Mouse (Mus musculus): ENCODE measurements at regions not wholly inside any gene's neighbourhood (a gene's known extent, or its start where the extent isn't known, plus 50 kb on each side); places are given as distances from the start of the nearest gene placed in this dataset.
"Not testable (repeated sequence)": the region's sequence is repeated elsewhere in the genome, so short reads cannot be mapped to it uniquely, and the experiment has no call there.

DNA sequence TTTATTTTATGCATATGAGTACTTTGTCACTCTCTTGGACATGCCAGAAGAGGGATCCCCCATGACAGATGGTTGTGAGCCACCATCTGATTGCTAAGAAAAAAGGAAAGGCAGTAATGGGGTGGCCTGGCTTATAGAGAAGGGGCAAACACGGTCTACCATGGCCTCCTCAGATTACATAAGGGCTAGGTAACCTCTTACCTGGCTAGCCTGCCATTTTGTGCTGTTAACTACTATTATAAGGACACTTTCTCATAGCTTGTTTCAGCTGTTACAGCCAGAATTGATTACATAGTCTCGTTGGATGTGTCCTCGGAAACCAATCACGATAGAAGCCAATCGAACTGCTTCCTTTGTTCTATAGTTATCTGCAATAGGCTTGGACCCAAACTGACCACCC, 60.9 kb upstream of the Gm14496 start:
- no peak for DNase-seq

DNA sequence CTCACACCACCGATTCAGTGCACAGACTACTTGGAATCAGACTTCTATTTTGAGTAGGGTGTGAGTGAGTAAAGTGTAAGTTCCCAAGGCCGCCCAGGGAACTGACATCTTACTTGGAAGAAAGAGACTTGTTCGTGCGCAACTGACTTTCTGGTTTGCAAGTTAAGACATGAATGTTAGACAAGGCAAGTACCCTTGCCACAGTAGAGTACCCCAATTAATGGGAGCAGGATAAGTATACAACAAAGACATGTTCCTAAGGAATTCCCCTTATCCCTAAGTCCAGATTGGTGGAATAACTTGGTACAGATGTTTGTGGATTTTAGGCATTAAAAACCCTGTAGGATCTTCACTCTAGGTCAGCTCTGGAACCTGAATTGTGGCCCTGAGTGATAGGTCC, 60.4 kb upstream of the Gm14496 start:
- not testable (repeated sequence) for DNase-seq

DNA sequence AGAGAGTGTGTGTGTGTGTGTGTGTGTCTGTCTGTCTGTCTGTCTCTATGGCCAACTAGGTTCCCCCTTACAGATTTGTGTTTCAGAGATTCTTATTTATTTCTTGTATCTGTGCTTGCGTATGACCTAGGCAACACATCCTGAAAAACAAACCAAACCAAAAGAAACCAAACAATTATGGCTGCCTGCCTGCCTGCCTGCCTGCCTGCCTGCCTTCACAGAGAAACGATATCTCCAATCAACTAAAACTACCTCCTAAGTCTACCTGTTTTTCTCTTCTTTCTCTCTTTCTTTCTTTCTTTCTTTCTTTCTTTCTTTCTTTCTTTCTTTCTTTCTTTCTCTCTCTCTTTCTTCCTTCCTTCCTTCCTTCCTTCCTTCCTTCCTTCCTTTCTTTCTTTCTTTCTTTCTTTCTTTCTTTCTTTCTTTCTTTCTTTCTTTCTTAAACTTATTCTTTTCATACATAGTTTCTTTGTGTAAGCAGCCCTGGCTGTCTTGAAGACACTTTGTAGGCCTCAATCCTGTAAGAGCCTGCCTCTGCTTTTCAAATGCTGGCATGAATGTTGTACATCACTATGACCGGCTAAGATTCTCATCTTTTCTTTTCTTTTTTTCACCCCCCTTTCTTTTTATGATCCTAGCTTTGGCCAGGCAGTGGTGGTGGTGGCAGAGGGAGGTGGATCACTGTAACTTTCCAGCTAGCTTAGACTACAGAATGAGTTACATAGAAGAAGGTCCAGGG, 59.7 kb upstream of the Gm14496 start:
- peak; percentile 13 to 14 for DNase-seq

DNA sequence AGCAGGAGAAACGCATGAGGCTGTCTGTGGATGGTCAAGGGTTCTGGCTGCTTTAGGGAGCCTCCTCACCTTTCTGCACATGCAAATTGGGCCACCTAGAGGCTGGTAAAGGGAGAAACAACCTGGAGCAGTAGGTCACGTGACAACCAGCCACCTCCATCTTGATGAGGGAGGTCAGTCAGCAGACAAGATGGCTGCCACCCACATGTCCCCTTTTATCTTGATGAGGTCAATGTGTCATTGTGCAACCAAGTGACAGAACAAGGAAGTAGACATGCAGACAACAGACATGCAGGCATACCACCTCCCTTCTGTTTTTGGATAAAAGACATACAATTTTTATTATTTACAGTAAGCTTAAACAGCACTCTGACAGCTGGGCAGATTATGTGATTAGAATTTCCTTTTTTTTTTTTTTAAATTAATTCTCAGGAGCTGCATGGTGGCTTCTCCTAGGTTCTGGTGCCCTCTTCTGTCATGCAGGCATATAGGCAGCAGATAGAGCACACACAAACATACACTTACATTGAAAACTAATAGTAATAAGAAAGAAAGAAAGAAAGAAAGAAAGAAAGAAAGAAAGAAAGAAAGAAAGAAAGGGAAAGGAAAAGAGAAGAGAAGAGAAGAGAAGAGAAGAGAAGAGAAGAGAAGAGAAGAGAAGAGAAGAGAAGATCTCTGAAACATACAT, 58.9 kb upstream of the Gm14496 start:
- peak; percentile 15 to 39 for DNase-seq

Data from B cell, adult 2 months (primary cell).